Mouse (Mus musculus): ENCODE results near the gene Aimp2. TPM values are rescaled to one million over a fixed set of nuclear protein-coding genes. Genes with fewer than 3 reads are reported as not detected.
A peak's percentile ranks its signal among the peaks of the same experiment; 100 is the strongest.

The Aimp2 gene
- polyA plus RNA-seq, 1 experiment = 130 TPM

DNA sequence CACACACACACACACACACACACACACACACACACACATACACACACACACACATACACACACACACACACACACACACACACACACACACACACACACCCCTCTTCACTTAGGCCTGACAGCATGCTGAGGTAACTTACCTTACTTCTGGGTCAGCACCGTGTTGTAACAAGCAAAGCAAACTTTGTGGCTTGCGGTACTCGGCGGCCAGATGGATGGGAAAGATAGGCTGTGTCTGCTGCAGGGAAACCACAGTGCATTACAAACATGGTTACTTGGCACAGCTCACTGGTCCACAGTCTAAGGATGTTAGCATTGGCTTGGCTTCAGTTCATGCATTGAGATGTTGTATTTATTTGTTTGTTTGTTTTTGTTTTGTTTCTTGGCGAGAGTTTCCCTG is 16.3 kb downstream of the Aimp2 start:
- no peak for TF ChIP-seq POLR2A (IDR thresholded peaks at IDR 0.05; ENCODE audit: insufficient read depth, low read length)
- no peak for TF ChIP-seq CTCF (IDR thresholded peaks at IDR 0.05; ENCODE audit: low read depth, low read length)
- no peak for TF ChIP-seq EP300 (IDR thresholded peaks at IDR 0.05; ENCODE audit: insufficient read depth, low read depth, low read length)
- Histone ChIP-seq H3K4me1 (ENCODE audit: control insufficient read depth, insufficient read depth, low read length) (no peaks in the 10 kb centered on the region), H3K9ac (ENCODE audit: low read depth, poor library complexity, severe bottlenecking) (no peak overlapping the region), H3K27ac (ENCODE audit: insufficient read depth, low read length) (no peak overlapping the region), H3K27me3 (ENCODE audit: control insufficient read depth, insufficient read depth, low read length, poor library complexity, severe bottlenecking) (no peaks in the 10 kb centered on the region), H3K4me3 (ENCODE audit: low read depth, low read length) (no peak overlapping the region), H3K9me3 (replicated peaks; ENCODE audit: control insufficient read depth, insufficient read depth, low read length, poor library complexity, severe bottlenecking) (no peaks in the 10 kb centered on the region), H3K36me3 (ENCODE audit: control insufficient read depth, insufficient read depth, low read length, poor library complexity, severe bottlenecking) (peaks cover 10% of the 10 kb centered on the region)

DNA sequence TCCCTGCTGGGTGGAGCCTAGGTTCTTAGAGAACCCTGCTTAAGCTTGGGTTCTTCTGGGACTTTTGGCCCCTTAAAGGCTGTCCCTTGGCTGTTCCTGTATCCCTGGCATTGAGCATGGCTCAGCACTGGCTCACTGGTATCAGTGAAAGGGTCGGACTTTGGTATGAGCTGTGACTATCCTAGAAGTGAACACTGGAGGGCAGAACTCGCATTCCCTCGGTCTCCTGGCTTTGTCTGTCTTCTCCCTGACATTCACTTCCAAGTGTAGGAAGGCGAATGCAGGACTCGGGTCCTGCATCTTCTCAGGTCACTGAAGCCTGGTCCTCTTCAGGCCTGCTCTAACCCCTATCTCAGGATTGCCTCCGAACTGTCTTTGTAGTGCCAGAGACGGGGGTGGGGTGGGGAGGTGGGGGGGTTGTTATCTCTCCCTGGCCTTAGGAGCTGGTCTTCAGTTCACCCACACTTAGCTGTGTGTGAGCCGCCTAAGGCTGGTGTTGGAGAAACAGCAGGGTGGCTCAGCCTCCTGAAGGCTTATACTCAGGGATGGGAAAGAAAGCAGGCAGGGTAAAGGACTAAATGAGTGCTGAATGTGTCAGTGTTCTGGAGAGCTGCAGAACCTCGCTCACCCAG is 17.3 kb downstream of the Aimp2 start:
- no peak overlapping the region for H3K27ac ChIP-seq (ENCODE audit: insufficient read depth, low read length)
- H3K36me3 ChIP-seq (ENCODE audit: control insufficient read depth, insufficient read depth, low read length, poor library complexity, severe bottlenecking) = peaks cover 14% of the 10 kb centered on the region
- no peaks in the 10 kb centered on the region for H3K27me3 ChIP-seq (ENCODE audit: control insufficient read depth, insufficient read depth, low read length, poor library complexity, severe bottlenecking)
- TF ChIP-seq EP300 (IDR thresholded peaks at IDR 0.05; ENCODE audit: insufficient read depth, low read depth, low read length) (no peak), CTCF (IDR thresholded peaks at IDR 0.05; ENCODE audit: low read depth, low read length) (peak; percentile 15), POLR2A (IDR thresholded peaks at IDR 0.05; ENCODE audit: insufficient read depth, low read length) (no peak)
- no peak overlapping the region for H3K4me3 ChIP-seq (ENCODE audit: low read depth, low read length)
- no peaks in the 10 kb centered on the region for H3K9me3 ChIP-seq (replicated peaks; ENCODE audit: control insufficient read depth, insufficient read depth, low read length, poor library complexity, severe bottlenecking)
- no peaks in the 10 kb centered on the region for H3K4me1 ChIP-seq (ENCODE audit: control insufficient read depth, insufficient read depth, low read length)
- H3K9ac ChIP-seq (ENCODE audit: low read depth, poor library complexity, severe bottlenecking) = no peak overlapping the region

GRCm38 (mm10) chr5:143890741-143891140 is 18.9 kb downstream of the Aimp2 start:
- Histone ChIP-seq H3K36me3 (ENCODE audit: control insufficient read depth, insufficient read depth, low read length, poor library complexity, severe bottlenecking) (peaks cover 21% of the 10 kb centered on the region), H3K9ac (ENCODE audit: low read depth, poor library complexity, severe bottlenecking) (no peak overlapping the region)
- TF ChIP-seq POLR2A (IDR thresholded peaks at IDR 0.05; ENCODE audit: insufficient read depth, low read length) (no peak), EP300 (IDR thresholded peaks at IDR 0.05; ENCODE audit: insufficient read depth, low read depth, low read length) (no peak), CTCF (IDR thresholded peaks at IDR 0.05; ENCODE audit: low read depth, low read length) (no peak)

GRCm38 (mm10) chr5:143885274-143885673 is 24.4 kb downstream of the Aimp2 start:
- Histone ChIP-seq H3K27ac (ENCODE audit: insufficient read depth, low read length) (no peak overlapping the region), H3K36me3 (ENCODE audit: control insufficient read depth, insufficient read depth, low read length, poor library complexity, severe bottlenecking) (peaks cover 34% of the 10 kb centered on the region), H3K4me3 (ENCODE audit: low read depth, low read length) (no peak overlapping the region), H3K9me3 (replicated peaks; ENCODE audit: control insufficient read depth, insufficient read depth, low read length, poor library complexity, severe bottlenecking) (no peaks in the 10 kb centered on the region), H3K27me3 (ENCODE audit: control insufficient read depth, insufficient read depth, low read length, poor library complexity, severe bottlenecking) (no peaks in the 10 kb centered on the region), H3K9ac (ENCODE audit: low read depth, poor library complexity, severe bottlenecking) (no peak overlapping the region), H3K4me1 (ENCODE audit: control insufficient read depth, insufficient read depth, low read length) (no peaks in the 10 kb centered on the region)
- no peak for TF ChIP-seq POLR2A (IDR thresholded peaks at IDR 0.05; ENCODE audit: insufficient read depth, low read length)
- no peak for TF ChIP-seq EP300 (IDR thresholded peaks at IDR 0.05; ENCODE audit: insufficient read depth, low read depth, low read length)
- TF ChIP-seq CTCF (IDR thresholded peaks at IDR 0.05; ENCODE audit: low read depth, low read length) = no peak

More at GRCm38 (mm10) chr5:143890741-143891140, 18.9 kb downstream of the Aimp2 start:
- no peaks in the 10 kb centered on the region for H3K27me3 ChIP-seq (ENCODE audit: control insufficient read depth, insufficient read depth, low read length, poor library complexity, severe bottlenecking)
- H3K4me3 ChIP-seq (ENCODE audit: low read depth, low read length) = no peak overlapping the region
- no peaks in the 10 kb centered on the region for H3K4me1 ChIP-seq (ENCODE audit: control insufficient read depth, insufficient read depth, low read length)
- H3K9me3 ChIP-seq (replicated peaks; ENCODE audit: control insufficient read depth, insufficient read depth, low read length, poor library complexity, severe bottlenecking) = no peaks in the 10 kb centered on the region
- H3K27ac ChIP-seq (ENCODE audit: insufficient read depth, low read length) = no peak overlapping the region

GRCm38 (mm10) chr5:143874571-143874970 is 35.1 kb downstream of the Aimp2 start:
- TF ChIP-seq CTCF (IDR thresholded peaks at IDR 0.05; ENCODE audit: low read depth, low read length) = no peak
- TF ChIP-seq POLR2A (IDR thresholded peaks at IDR 0.05; ENCODE audit: insufficient read depth, low read length) = no peak
- TF ChIP-seq EP300 (IDR thresholded peaks at IDR 0.05; ENCODE audit: insufficient read depth, low read depth, low read length) = no peak
- Histone ChIP-seq H3K4me3 (ENCODE audit: low read depth, low read length) (no peak overlapping the region), H3K36me3 (ENCODE audit: control insufficient read depth, insufficient read depth, low read length, poor library complexity, severe bottlenecking) (peaks cover 10% of the 10 kb centered on the region), H3K27me3 (ENCODE audit: control insufficient read depth, insufficient read depth, low read length, poor library complexity, severe bottlenecking) (no peaks in the 10 kb centered on the region), H3K9ac (ENCODE audit: low read depth, poor library complexity, severe bottlenecking) (no peak overlapping the region), H3K4me1 (ENCODE audit: control insufficient read depth, insufficient read depth, low read length) (no peaks in the 10 kb centered on the region), H3K27ac (ENCODE audit: insufficient read depth, low read length) (no peak overlapping the region), H3K9me3 (replicated peaks; ENCODE audit: control insufficient read depth, insufficient read depth, low read length, poor library complexity, severe bottlenecking) (no peaks in the 10 kb centered on the region)

DNA sequence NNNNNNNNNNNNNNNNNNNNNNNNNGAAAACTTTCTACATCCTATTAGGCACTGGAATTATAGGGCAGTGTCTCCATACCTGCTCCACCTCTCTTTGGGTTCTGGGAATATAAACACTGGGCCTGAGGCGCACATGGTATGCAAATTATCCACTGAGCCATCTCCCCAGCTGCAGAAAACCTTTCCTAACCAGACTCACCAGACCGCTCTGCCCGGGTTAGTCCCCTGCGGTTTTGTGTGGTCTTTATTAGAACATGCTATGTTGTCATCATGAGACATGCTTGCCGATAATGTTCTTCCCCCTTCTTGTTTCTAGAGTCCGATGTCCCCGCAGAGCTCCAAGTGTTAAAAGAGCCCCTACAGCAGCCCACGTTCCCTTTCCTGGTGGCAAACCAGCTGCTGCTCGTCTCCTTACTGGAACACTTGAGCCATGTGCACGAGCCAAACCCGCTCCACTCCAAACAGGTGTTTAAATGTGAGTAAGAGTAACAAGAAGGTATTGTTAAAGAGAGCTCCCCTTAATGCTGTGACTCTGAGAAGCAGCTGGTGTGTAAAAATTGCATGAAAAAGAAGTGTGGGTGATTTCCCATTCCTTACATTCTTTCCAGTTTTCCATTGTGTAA is 38.0 kb downstream of the Aimp2 start:
- H3K27me3 ChIP-seq (ENCODE audit: control insufficient read depth, insufficient read depth, low read length, poor library complexity, severe bottlenecking) = no peaks in the 10 kb centered on the region
- H3K4me1 ChIP-seq (ENCODE audit: control insufficient read depth, insufficient read depth, low read length) = no peaks in the 10 kb centered on the region
- H3K9ac ChIP-seq (ENCODE audit: low read depth, poor library complexity, severe bottlenecking) = no peak overlapping the region
- H3K9me3 ChIP-seq (replicated peaks; ENCODE audit: control insufficient read depth, insufficient read depth, low read length, poor library complexity, severe bottlenecking) = no peaks in the 10 kb centered on the region
- peaks cover 7% of the 10 kb centered on the region for H3K36me3 ChIP-seq (ENCODE audit: control insufficient read depth, insufficient read depth, low read length, poor library complexity, severe bottlenecking)
- no peak overlapping the region for H3K4me3 ChIP-seq (ENCODE audit: low read depth, low read length)
- no peak overlapping the region for H3K27ac ChIP-seq (ENCODE audit: insufficient read depth, low read length)
- TF ChIP-seq CTCF (IDR thresholded peaks at IDR 0.05; ENCODE audit: low read depth, low read length) (no peak), POLR2A (IDR thresholded peaks at IDR 0.05; ENCODE audit: insufficient read depth, low read length) (no peak), EP300 (IDR thresholded peaks at IDR 0.05; ENCODE audit: insufficient read depth, low read depth, low read length) (no peak)

Other genes with a start within 250 kb of the Aimp2 start
- 18.3 and 20.6 TPM in 2 replicates for gene Usp42, start 177.6 kb downstream of the Aimp2 start, polyA plus RNA-seq (2011; ENCODE audit: insufficient read depth, insufficient read length, low read depth, missing spikeins)
- gene Eif2ak1, start 92.1 kb downstream of the Aimp2 start, polyA plus RNA-seq (2011; ENCODE audit: insufficient read depth, insufficient read length, low read depth, missing spikeins) = 23.3 and 24.9 TPM in 2 replicates
- gene Ankrd61, start 12.2 kb downstream of the Aimp2 start, polyA plus RNA-seq (2011; ENCODE audit: insufficient read depth, insufficient read length, low read depth, missing spikeins) = not detected in 2 replicates
- 29.7 and 36.7 TPM in 2 replicates for gene Pms2, start 117 bp upstream of the Aimp2 start, polyA plus RNA-seq (2011; ENCODE audit: insufficient read depth, insufficient read length, low read depth, missing spikeins)
- gene Gm42421, start 18.3 kb upstream of the Aimp2 start, polyA plus RNA-seq (2011; ENCODE audit: insufficient read depth, insufficient read length, low read depth, missing spikeins) = 1.3 and 4.3 TPM in 2 replicates
- gene Rsph10b, start 23.2 kb upstream of the Aimp2 start, polyA plus RNA-seq (2011; ENCODE audit: insufficient read depth, insufficient read length, low read depth, missing spikeins) = 2.7 and 4.4 TPM in 2 replicates
- gene Ccz1, start 105.0 kb upstream of the Aimp2 start, polyA plus RNA-seq (2011; ENCODE audit: insufficient read depth, insufficient read length, low read depth, missing spikeins) = 67.4 and 69.5 TPM in 2 replicates
- not detected in 2 replicates for gene Ocm, start 116.8 kb upstream of the Aimp2 start, polyA plus RNA-seq (2011; ENCODE audit: insufficient read depth, insufficient read length, low read depth, missing spikeins)
- 46.2 and 47.1 TPM in 2 replicates for gene Lmtk2, start 190.6 kb upstream of the Aimp2 start, polyA plus RNA-seq (2011; ENCODE audit: insufficient read depth, insufficient read length, low read depth, missing spikeins)